Mouse (Mus musculus) cerebellum, postnatal 14 days (tissue): ENCODE measurements around the gene Paxbp1.

Source experiments
- DNase-seq, 2 experiments: peaks; one replicate each; pipeline ENCODE4 v3.0.0; 2021; ENCODE audit warnings: mixed read lengths in 2 of 2

Gene Paxbp1

DNA sequence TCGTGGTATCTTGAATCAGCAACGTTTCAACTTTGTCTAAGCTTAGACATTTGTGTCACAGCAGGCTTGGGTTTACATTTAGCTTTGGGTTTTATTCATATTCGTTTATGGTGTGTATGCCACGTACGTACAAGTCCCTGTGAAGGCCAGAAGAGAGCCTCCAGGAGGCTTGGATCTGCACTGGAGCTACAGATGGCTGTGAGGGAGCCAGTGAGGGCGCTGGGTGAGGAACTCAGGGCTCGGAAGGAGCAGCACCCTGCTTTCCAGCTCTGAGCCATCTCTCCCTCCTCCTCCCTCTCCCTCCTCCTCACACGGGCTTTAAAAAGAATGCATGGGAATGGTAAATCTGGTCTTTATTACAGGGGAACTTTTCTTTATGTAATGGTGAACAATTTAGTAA, 9.3 kb upstream of the Paxbp1 start:
- DNase-seq: peak in 1 of 2 experiments; percentile 48

DNA sequence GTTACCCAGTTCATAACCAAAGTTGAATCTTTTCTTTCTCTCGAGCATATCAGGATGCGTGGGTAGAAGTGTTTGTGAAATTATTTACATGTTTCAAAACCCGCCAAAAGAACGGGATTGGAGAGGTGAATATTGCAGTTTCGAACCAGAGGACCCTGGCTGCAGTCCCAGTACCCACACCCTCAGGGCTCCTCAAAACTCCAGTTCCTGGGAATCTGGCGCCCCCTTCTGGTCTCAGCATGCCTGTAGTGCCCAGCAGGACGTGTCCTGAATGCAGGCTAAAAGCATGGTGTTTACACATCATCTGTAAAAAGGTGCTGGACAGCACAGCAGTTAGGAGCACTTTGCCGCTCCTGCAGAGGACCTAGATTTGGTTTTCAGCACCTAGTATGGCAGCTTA, 1.2 kb upstream of the Paxbp1 start:
- DNase-seq: peak; percentile 59 to 83

DNA sequence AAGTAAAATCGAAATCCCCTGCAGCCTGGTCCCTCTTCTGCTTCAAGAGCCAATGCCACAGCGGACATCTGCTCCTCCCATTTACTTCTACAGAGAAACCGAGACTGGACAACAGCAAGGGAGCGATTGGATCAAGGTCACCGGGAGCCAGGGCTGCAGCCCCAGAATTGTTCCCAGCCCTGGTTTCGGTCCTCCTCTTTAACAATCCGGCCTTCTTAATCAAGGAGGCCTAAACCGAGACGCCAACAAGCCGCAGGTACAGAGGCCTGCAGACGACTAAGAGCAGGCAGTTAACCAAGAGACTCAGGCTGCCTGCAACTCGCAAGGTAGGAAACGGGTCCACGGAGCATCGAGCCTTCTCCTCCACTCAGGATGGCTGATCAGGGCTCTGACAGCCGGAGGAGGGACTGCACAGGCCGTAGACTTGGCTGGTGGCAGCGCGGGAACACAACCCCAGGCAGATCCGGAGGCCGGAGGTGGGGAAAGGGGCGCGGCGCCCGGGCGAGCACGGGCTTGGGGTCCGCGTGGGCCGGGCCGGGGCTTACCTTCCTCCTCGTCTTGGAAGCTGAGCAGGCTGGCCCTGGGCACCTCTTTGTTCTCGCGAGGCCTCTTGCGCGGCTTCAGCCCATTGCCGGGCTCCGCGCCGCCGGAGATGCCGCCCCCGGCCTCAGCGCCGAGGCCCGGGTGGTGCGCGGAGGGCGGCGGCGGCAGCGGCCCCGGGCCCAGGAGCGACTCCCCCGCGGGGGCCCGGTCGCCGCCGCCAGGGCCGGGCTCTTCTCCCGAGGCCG, 688 bp downstream of the Paxbp1 start:
- DNase-seq: peak; percentile 66 to 78

DNA sequence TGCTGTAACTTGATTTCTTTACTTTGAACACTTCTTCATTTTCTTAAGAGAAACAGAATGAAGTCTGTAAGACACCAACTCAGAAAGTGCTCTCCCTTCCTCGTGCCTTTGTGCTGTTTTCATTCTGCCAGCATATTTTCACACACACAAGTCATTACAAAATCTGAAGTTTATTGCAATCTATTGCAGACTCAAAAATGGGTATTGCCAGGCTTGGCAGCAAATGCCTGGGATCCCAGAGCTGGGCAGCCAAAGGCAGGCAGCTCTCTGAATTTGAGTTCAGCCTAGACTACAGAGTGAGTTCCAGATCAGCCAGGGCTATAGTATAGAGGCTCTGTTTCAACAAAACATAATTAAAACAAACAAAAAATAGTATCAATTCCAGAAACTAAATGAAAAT, 1.7 kb downstream of the Paxbp1 start:
- peak in 1 of 2 experiments; percentile 6 for DNase-seq

DNA sequence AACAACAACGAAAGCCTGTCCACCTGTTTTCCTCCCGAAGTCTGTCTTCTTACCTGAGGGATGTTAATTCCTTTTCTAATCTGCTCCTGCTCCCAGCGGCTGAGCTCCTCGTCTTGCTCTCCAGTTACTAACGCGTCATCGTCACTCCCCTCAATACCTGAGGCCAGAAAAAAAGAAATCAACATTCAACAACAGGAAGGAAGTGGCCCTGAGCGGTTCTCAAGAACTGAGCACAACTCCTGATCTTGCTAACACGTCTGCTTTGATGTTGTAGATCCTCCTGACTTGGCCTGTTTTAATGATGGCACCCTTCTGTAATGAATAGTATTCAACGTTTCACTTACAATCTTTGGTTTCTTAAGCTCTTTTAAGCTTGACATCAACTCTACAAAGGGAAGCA, 8.5 kb downstream of the Paxbp1 start:
- no peak for DNase-seq

DNA sequence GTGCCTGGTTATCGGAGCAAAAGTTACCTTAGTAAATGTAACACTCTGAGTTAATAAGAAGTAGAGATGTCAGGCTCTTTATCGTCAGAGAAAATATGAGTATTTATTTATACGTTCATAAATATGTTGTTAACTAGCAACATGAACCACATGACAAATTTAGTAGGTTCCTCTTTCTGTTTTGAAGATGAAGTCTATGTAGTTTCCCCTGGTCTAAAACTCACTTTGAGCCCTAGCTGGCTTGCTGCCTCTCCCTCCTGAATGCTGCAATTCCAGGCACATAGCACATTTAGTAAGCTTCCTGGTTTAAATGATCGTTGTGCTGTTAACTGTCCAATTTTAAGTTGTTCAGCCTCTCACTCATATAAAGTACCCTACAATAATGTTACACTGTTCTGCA, 13.6 kb downstream of the Paxbp1 start:
- no peak for DNase-seq

DNA sequence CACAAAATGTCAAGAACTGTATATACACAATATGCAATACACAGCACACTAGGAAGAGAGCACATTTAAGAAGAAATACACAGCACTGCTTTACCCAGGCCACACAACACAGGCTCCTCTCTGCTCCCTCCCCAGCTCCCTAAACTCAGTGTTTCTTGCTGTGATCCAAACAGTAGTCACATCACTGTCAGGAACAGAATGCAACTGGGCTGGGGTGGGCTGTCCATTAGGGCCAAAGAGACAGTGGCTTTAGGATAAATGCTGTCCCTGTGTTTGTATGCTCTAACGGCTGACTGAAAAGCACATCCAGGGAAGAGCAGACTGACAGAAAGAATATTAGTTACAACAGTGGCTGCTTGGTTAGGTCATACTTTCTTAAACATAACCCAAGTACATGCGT, 14.4 kb downstream of the Paxbp1 start:
- DNase-seq: no peak

DNA sequence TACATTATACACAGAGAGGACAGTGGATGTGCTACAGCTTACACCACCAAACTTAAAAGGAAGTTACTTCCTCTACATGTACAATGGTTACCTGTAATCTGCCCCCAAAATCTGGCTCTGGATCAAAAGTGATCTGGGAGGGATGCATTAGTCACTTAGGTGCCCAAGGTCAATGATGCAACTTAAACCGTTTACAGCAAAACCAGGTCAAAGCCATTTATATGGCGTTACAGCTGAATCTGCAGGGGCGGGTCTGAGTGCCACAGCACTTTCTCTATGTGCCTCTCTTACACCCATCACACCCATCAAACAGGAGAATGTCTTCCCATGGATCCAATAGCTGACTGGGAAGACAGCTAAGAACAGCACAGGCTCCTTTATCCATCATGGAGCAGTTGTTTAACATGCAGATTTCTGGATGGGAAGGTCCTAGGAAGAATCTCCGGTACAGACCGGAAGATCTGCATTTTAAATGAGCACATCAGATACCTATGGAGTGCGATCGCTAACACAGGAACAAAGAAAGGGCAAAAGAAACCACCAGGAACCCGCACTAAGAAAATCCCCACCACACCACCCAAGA, 15.1 kb downstream of the Paxbp1 start:
- no peak for DNase-seq

DNA sequence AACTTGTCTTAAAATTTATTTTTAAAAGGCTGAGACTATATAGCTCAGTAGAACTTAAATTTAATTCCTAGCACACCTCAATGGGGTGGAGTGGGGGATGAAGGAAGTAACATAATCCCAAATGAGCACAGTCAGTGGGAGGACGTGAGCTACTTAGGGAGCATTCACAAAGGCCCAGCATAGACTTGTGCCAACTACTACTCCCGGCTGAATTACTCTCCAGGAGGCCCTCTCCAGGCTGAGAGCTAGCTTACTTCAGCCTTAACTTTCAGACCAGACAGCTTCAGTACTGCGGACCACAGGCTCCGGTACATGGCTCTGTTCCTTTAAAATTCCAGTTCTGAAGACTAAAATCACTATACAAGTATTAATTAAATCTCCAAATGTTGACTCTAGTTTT, 18.1 kb downstream of the Paxbp1 start:
- DNase-seq: no peak

DNA sequence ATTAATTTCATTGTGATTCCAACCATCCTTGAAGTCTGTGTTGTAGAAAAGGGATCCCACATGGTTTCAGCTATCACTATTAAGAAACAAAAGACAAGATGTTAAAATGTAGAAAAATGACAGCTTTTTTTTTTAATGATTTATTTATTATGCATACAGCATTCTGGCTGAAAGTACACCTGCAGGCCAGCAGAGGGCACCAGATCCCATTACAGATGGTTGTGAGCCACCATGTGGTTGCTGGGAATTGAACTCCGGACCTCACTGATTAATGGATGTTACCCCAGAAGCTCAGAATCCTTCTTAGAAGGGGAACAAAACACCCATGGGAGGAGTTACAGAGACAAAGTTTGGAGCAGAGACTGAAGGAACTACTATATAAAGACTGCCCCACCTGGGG, 21.0 kb downstream of the Paxbp1 start:
- peak; percentile 27 to 43 for DNase-seq

DNA sequence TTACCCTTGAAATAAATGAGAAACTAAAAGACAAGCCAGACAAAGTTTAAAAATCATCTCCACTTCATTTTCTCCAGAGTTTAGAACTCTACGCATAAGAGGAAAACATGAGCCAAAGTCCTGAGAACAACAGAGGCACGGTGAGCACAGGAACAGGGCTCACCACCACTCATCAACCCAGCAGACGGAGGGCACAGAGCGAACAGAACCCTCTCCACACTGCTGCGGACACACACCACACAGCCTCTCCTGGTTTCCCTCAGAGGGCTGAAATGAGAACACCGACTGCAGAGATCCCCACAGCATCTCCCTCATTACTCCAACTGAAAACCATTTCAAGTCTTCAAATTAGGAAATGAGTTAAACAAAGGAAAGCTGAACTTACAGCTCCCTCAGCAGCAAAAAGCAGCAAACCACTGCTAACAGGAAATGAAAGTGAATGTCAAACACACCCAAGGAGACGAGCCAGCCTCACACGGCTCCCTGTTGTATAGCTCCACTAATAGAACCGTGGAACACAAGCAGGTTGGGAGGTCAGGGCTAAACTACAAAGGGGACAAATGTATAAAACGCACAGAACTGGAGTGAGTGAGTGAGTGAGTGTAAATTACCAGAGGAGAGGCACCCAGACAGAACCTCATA, 23.4 kb downstream of the Paxbp1 start:
- DNase-seq: no peak

DNA sequence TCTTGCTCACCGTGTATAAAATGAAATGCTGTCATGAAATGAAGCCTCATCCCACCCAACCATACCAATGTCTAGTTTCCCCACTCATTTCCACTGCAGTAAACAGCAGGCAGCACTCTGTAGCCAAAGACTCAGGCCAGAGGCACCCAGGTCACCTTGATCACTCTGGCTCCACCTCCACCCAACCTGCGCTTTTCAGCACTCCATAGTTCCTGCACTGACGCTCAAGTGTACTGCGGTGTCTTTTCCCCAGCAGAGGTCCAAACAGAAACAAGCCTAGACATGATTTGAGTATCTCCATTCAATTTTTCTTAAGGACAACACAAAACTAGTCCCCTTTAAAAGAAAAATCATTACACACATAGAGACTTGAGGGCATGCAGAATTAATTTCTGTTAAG, 24.9 kb downstream of the Paxbp1 start:
- DNase-seq: no peak

DNA sequence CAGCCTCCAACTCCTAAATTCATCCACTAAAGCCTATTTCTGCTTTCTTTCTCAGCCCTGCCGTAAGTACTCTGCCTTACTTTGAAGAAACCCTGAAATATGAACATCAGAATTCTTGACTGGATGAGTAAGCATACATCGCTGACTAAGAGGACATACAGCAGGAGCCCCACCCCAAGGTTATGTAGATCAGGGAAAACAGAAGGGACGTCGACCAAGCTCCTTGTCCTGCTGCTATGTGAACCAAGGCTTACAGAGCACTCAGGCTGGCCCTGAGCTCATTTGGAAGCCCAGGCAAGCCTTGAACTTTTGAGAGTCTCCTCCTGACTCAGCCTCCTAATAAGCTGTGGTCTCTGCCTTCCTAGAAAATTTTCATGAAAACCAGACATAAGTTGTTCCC, 28.6 kb downstream of the Paxbp1 start:
- no peak for DNase-seq

DNA sequence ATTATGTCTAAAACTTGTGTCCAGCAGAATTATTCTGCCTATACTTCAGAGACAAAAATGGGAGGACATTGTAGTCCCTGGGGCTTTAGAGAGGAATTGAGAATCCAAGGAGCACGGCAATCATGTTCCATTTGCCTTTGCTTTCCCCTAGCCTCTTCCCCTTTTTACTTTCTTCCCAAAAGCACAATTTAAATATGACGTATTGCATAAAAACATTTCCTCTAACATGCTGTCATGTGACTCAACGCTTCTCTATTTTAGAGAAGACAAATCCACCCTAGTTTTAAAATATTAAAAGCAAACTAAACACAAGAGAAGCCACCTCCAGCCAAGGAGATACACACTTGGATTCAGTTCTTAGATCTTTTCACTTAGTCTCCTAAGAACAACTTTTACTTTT, 32.5 kb downstream of the Paxbp1 start:
- DNase-seq: no peak

DNA sequence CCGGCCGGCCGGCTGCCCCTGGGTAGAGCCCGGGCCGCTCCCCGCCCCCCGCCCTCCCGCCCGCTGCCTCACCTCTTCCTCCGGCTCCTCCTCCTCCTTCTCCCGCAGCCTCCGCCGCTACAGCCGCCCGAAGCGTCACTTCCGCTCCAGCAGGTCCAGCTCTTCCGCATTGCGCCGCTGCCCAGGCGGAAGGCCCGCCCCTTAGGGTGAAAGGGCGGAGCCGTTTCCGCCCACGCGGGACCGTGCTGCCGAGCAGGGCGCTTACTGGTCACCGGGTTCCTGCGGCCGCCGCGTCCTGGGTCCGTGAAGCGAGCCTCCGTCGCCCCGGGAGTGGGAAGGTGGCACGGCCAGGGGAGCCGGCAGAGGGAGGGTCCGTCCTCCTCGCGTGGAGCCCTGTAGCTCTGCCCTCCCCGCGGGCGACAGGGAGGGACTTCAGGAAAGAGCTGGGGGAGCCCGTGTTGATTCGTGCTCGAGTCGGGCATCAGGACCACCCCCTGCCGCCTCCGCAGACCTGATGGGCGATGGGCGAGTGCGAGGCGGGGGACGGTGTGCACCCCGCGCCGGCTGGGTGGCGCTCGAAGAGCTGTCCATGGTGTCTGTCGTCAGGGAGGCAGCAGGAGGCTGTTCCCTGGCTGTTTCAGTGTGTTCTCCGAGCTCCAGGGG, 33.2 kb downstream of the Paxbp1 start, which contains the start of gene Synj1:
Synj1 (minus strand) TSS at position 288 of the 663 bp plus-strand sequence.
- peak; percentile 91 to 94 for DNase-seq

DNA sequence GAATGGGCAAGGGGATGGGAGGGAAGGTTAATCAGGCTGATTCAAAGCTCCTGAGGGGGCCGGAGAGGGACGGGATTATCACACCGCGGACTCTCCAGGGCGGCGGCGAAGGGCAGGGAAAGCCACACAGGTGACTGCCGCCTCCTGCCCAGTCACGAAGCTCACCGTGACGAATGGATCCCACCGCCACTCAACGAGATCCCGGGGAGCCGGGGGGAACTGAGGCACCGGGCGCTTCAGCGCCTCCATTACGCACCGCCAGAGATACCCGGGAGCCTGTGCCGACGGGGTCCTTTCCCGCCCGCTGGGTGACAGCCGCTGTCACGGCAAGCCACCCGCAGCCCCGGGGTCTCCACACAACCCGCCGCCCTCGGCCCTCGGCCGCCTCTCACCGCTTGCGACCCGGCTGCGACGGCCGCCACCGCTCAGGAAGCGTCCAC, 33.7 kb downstream of the Paxbp1 start:
- DNase-seq: no peak

DNA sequence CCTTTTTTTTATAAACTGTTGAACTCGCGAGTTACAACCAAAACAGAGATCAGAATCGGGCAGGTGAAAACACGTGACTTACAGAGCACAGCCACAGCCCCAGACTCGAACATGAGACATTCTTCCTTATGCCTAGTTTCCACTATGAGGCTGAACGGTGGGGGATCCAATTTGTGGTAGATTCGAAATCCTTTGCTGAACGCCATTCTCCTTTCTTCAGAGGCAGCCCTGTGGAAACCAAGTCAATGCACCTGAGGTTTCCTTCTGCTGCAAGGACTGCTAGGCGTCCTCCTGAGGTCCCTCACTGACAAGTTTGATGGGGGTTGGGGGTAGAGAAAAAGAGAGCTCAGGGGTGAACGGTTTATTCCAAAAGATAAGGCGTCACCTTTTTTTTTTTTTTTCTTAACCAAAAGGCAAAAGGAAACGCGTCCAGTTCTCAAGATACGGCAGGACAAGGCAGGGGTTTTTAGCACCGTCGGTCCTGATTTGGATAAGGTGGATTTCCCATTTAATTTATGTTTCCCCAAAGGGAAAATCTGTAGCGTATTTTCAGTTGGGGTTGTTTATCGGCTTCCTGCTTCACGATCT, 34.3 kb downstream of the Paxbp1 start:
- DNase-seq: peak; percentile 41 to 43

DNA sequence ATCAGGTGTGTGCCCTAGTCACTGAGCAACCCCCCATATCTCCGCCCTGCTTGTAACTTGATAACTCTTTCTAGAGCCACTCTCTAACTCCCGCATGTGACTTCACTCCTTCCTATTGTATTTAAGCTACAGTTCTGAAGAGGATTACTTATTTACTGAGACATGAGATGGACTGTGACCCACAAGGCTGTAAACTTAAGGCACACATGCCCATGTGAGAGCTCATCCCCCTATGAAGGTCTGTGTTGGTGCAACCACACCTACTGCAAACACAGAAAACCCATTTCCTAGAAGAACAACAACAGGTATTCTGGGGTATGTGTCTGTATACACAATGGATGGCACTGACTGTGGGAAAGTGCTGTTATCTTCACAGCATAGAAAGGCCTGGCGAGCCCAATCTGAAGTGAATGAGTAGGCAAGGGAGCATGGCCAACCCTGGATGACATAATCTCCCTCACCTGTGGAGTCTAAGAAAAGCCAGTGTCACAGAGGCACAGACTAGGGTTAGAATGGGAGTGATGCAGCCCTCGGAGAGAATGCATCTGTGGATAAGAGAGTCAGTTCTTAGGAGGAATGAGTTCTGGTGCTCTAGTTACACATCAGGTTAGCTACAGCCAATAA, 39.3 kb downstream of the Paxbp1 start:
- no peak for DNase-seq

DNA sequence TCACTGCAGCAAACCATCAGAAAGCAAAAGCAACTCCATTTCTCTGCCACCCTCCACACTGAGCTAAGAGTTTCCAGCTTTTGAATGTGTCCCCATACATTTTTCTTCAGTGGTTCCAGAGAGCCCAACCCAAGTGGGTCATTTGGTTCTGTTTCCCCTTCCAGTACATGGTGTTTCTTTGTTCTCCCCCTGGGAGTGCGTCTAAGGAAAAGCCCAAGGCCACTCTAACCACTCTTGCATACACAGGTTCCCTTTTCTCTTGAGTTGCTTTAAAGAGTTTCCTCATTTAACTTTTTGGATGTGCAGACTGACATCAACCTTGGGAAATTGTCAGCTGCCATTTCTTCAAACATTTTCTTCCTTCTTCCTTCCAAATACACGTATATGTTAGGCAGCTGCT, 43.2 kb downstream of the Paxbp1 start:
- no peak for DNase-seq

DNA sequence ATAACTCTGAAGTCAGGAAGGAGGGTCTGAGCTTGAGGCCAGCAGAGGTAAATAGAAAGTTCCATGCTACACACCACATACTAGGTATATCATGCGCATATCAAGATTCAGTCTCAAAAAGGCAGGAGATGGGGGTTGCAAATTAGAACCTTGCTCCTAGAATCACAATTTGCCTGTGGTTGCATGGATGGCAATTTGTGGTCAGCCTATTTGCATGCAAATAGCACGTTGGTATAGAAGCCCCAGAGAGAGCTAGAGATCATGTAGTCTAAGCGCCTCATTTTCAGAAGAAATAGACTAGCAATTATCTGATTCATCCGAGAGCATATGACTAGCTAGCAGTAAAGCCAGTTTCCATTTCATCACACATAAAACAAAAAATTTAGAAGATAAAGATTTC, 44.5 kb downstream of the Paxbp1 start:
- no peak for DNase-seq

DNA sequence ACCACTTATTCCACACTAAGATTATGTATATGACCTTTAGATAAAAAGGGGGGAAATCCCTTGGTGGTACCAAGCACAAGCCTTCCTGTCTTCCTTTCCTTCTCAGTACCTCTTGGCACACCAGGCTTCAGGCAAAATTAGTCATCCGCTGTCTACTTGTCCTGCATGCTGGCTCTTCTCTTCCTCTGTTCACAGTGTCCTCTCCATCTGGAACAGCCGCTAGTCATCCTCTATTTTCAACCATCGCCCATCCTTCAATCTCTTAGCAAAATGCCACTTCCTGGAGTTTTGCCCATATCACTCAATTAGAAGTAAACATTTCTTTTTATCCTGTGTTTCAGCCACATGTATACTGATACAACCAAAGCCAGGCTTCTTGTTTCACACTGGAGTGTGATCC, 46.5 kb downstream of the Paxbp1 start:
- no peak for DNase-seq
